Mouse (Mus musculus) embryo, embryonic 10.5 days (tissue): ENCODE data around the gene 4933405O20Rik.

Experiments used
- DNase-seq: peaks from one replicate; pipeline ENCODE4 v3.0.0-alpha.2; 2015; ENCODE audit warnings: low spot score

Gene 4933405O20Rik

GRCm38 (mm10) chr7:50598890-50599289, at the start of gene 4933405O20Rik:
Gene 4933405O20Rik (plus strand): TSS chr7:50599190.
- DNase-seq: no peak

- DNase-seq: no peak
Observed at GRCm38 (mm10) chr7:50549572-50549971, 49.4 kb upstream of the 4933405O20Rik start.

- no peak for DNase-seq
Observed at GRCm38 (mm10) chr7:50551426-50551825, 47.6 kb upstream of the 4933405O20Rik start.

- DNase-seq: no peak
Observed at GRCm38 (mm10) chr7:50562708-50563107, 36.3 kb upstream of the 4933405O20Rik start.

GRCm38 (mm10) chr7:50573841-50574240, 25.1 kb upstream of the 4933405O20Rik start:
- DNase-seq: no peak

- no peak for DNase-seq
Observed at GRCm38 (mm10) chr7:50588642-50589424, 10.2 kb upstream of the 4933405O20Rik start.

GRCm38 (mm10) chr7:50614101-50614500, 15.1 kb downstream of the 4933405O20Rik start:
- no peak for DNase-seq

GRCm38 (mm10) chr7:50629186-50629585, 30.2 kb downstream of the 4933405O20Rik start:
- DNase-seq: no peak

GRCm38 (mm10) chr7:50633147-50633546, 34.2 kb downstream of the 4933405O20Rik start:
- DNase-seq: no peak
